Mouse (Mus musculus) limb, embryonic 15.5 days (tissue): ENCODE measurements around the gene Pde3a. TPM values are rescaled to one million over a fixed set of nuclear protein-coding genes. Genes with fewer than 3 reads are reported as not detected.
"Not testable (repeated sequence)": the region's sequence is repeated elsewhere in the genome, so short reads cannot be mapped to it uniquely, and the experiment has no call there.

ENCODE experiments used
- ATAC-seq: fragments of 200-750 bp; cut with Nextera tagmentation; 2 replicates; pipeline ENCODE4 v1.8.0; 2017; ENCODE audit warnings: low read depth, moderate TSS enrichment; ENCODE audit not compliant: insufficient number of reproducible peaks, low FRiP score, low TSS enrichment
- H3K27ac ChIP-seq: fragments of 300-500 bp; sonication (generic); 2 replicates; pipeline ENCODE4 v1.5.1; 2015; ENCODE audit warnings: moderate library complexity, mild to moderate bottlenecking, inconsistent platforms
- H3K27me3 ChIP-seq: fragments of 300-500 bp; sonication (generic); 2 replicates; pipeline ENCODE4 v1.6.1; 2015; ENCODE audit warnings: inconsistent platforms
- H3K36me3 ChIP-seq: fragments of 300-500 bp; sonication (generic); 2 replicates; pipeline ENCODE4 v1.6.1; 2015; ENCODE audit warnings: inconsistent platforms
- H3K4me1 ChIP-seq: fragments of 300-500 bp; sonication (generic); 2 replicates; pipeline ENCODE4 v1.6.1; 2015; ENCODE audit warnings: inconsistent platforms
- H3K4me2 ChIP-seq: fragments of 300-500 bp; sonication (generic); 2 replicates; pipeline ENCODE4 v1.6.1; 2015; ENCODE audit warnings: mild to moderate bottlenecking, inconsistent platforms
- H3K4me3 ChIP-seq: fragments of 300-500 bp; sonication (generic); 2 replicates; pipeline ENCODE4 v1.5.1; 2015; ENCODE audit warnings: mild to moderate bottlenecking, inconsistent platforms
- H3K9ac ChIP-seq: fragments of 300-500 bp; sonication (generic); 2 replicates; pipeline ENCODE4 v1.6.1; 2015; ENCODE audit warnings: inconsistent platforms
- H3K9me3 ChIP-seq: fragments of 300-500 bp; sonication (generic); 2 replicates; pipeline ENCODE4 v1.6.1; 2016; ENCODE audit warnings: inconsistent platforms
- WGBS: fragments of 180-500 bp; shearing (Covaris S2); methylation state at CpG from one replicate; pipeline ENCODE4 v1.1.7; 2015; 5-methylcytosine and 5-hydroxymethylcytosine counted together
- polyA plus RNA-seq: library from polyadenylated mRNA; unstranded; fragments of >200 nt; fragmentation: Nextera tagmentation; extraction: Ambion mirVana; gene quantifications from 2 replicates; pipeline ENCODE4 v1.2.1, GENCODE M21; 2015

Gene Pde3a
- polyA plus RNA-seq, 1 experiment from 2014 or later, result 5.0 TPM

- WGBS, result 48% methylated on average over 2 of the region's 2 CpGs
Observed at GRCm38 (mm10) chr6:141308451-141308850, 59.4 kb downstream of the Pde3a start.

GRCm38 (mm10) chr6:141309872-141310271 is 60.8 kb downstream of the Pde3a start:
- no peak overlapping the region for H3K4me3 ChIP-seq
- 0 out of 2 replicates have a peak, but pooled peaks cover 2% of the 10 kb centered on the region for H3K36me3 ChIP-seq
- 33% methylated on average over 3 of the region's 3 CpGs for WGBS
- no peak for ATAC-seq
- no peaks in the 10 kb centered on the region for H3K9me3 ChIP-seq
- no peaks in the 10 kb centered on the region for H3K27me3 ChIP-seq
- no peak overlapping the region for H3K27ac ChIP-seq
- H3K4me2 ChIP-seq, result no peak overlapping the region
- no peak overlapping the region for H3K9ac ChIP-seq
- H3K4me1 ChIP-seq, result peaks cover 13% of the 10 kb centered on the region; the same call in 1 of the 2 replicates

More at GRCm38 (mm10) chr6:141308451-141308850, 59.4 kb downstream of the Pde3a start:
- no peak overlapping the region for H3K4me3 ChIP-seq
- H3K27me3 ChIP-seq, result no peaks in the 10 kb centered on the region
- peaks cover 14% of the 10 kb centered on the region; the same call in 1 of the 2 replicates for H3K4me1 ChIP-seq
- no peak overlapping the region for H3K9ac ChIP-seq
- no peak overlapping the region for H3K27ac ChIP-seq
- no peak overlapping the region for H3K4me2 ChIP-seq
- no peak for ATAC-seq
- no peaks in the 10 kb centered on the region for H3K36me3 ChIP-seq
- no peaks in the 10 kb centered on the region for H3K9me3 ChIP-seq

- ATAC-seq, result no peak
- no peak overlapping the region for H3K4me2 ChIP-seq
- H3K4me3 ChIP-seq, result no peak overlapping the region
- 46% methylated on average over 6 of the region's 6 CpGs for WGBS
- H3K27me3 ChIP-seq, result no peaks in the 10 kb centered on the region
- peaks cover 9% of the 10 kb centered on the region; the same call in 1 of the 2 replicates for H3K4me1 ChIP-seq
- no peak overlapping the region for H3K27ac ChIP-seq
- H3K9ac ChIP-seq, result no peak overlapping the region
- H3K9me3 ChIP-seq, result no peaks in the 10 kb centered on the region
- 0 out of 2 replicates have a peak, but pooled peaks cover 2% of the 10 kb centered on the region for H3K36me3 ChIP-seq
Observed at GRCm38 (mm10) chr6:141310351-141310750, 61.3 kb downstream of the Pde3a start.

- no peaks in the 10 kb centered on the region for H3K27me3 ChIP-seq
- no peak overlapping the region for H3K4me3 ChIP-seq
- 0 out of 2 replicates have a peak, but pooled peaks cover 7% of the 10 kb centered on the region for H3K4me1 ChIP-seq
- no peak overlapping the region for H3K9ac ChIP-seq
- ATAC-seq, result no peak
- no peaks in the 10 kb centered on the region for H3K9me3 ChIP-seq
- no peak overlapping the region for H3K4me2 ChIP-seq
- H3K27ac ChIP-seq, result no peak overlapping the region
- WGBS, result 54% methylated on average over 6 of the region's 6 CpGs
- H3K36me3 ChIP-seq, result 0 out of 2 replicates have a peak, but pooled peaks cover 2% of the 10 kb centered on the region
Observed at GRCm38 (mm10) chr6:141311615-141312014, 62.5 kb downstream of the Pde3a start.

GRCm38 (mm10) chr6:141313112-141313511 is 64.0 kb downstream of the Pde3a start:
- ATAC-seq, result no peak
- H3K36me3 ChIP-seq, result 0 out of 2 replicates have a peak, but pooled peaks cover 2% of the 10 kb centered on the region
- no peak overlapping the region for H3K4me2 ChIP-seq
- H3K4me3 ChIP-seq, result no peak overlapping the region
- H3K27me3 ChIP-seq, result no peaks in the 10 kb centered on the region
- H3K27ac ChIP-seq, result no peak overlapping the region
- 88% methylated on average over 4 of the region's 4 CpGs for WGBS
- H3K9me3 ChIP-seq, result no peaks in the 10 kb centered on the region
- no peak overlapping the region for H3K9ac ChIP-seq
- H3K4me1 ChIP-seq, result 0 out of 2 replicates have a peak, but pooled peaks cover 7% of the 10 kb centered on the region

GRCm38 (mm10) chr6:141318440-141318839 is 69.4 kb downstream of the Pde3a start:
- Histone ChIP-seq H3K27ac (no peak overlapping the region), H3K9me3 (no peaks in the 10 kb centered on the region), H3K4me2 (no peak overlapping the region), H3K36me3 (0 out of 2 replicates have a peak, but pooled peaks cover 2% of the 10 kb centered on the region), H3K27me3 (no peaks in the 10 kb centered on the region), H3K9ac (no peak overlapping the region), H3K4me3 (no peak overlapping the region), H3K4me1 (no peaks in the 10 kb centered on the region)
- ATAC-seq, result no peak
- 51% methylated on average over 3 of the region's 3 CpGs for WGBS

GRCm38 (mm10) chr6:141321253-141321652 is 72.2 kb downstream of the Pde3a start:
- H3K27ac ChIP-seq, result no peak overlapping the region
- WGBS, result 93% methylated on average over 3 of the region's 3 CpGs
- H3K9me3 ChIP-seq, result no peaks in the 10 kb centered on the region
- H3K9ac ChIP-seq, result no peak overlapping the region
- H3K4me3 ChIP-seq, result no peak overlapping the region
- no peak for ATAC-seq
- H3K27me3 ChIP-seq, result no peaks in the 10 kb centered on the region
- no peaks in the 10 kb centered on the region for H3K36me3 ChIP-seq
- H3K4me2 ChIP-seq, result no peak overlapping the region
- no peaks in the 10 kb centered on the region for H3K4me1 ChIP-seq

- 41% methylated on average over 4 of the region's 4 CpGs for WGBS
- Histone ChIP-seq H3K4me2 (no peak overlapping the region), H3K27ac (no peak overlapping the region), H3K27me3 (no peaks in the 10 kb centered on the region), H3K36me3 (no peaks in the 10 kb centered on the region), H3K4me3 (no peak overlapping the region), H3K9me3 (no peaks in the 10 kb centered on the region), H3K4me1 (no peaks in the 10 kb centered on the region), H3K9ac (no peak overlapping the region)
- ATAC-seq, result no peak
Observed at GRCm38 (mm10) chr6:141322961-141323360, 73.9 kb downstream of the Pde3a start.

- not testable (repeated sequence) for H3K9me3 ChIP-seq, H3K4me1 ChIP-seq, H3K36me3 ChIP-seq, H3K27me3 ChIP-seq, H3K27ac ChIP-seq, H3K9ac ChIP-seq, ATAC-seq, H3K4me2 ChIP-seq, H3K4me3 ChIP-seq
- 93% methylated on average over 2 of the region's 2 CpGs for WGBS
Observed at GRCm38 (mm10) chr6:141327134-141327533, 78.1 kb downstream of the Pde3a start.

GRCm38 (mm10) chr6:141328071-141328470 is 79.0 kb downstream of the Pde3a start:
- ATAC-seq, result no peak

GRCm38 (mm10) chr6:141331464-141331863 is 82.4 kb downstream of the Pde3a start:
- no peaks in the 10 kb centered on the region for H3K27me3 ChIP-seq
- no peak for ATAC-seq
- 41% methylated on average over 2 of the region's 2 CpGs for WGBS
- H3K9me3 ChIP-seq, result no peaks in the 10 kb centered on the region
- H3K36me3 ChIP-seq, result no peaks in the 10 kb centered on the region
- no peaks in the 10 kb centered on the region for H3K4me1 ChIP-seq
- H3K9ac ChIP-seq, result no peak overlapping the region
- H3K27ac ChIP-seq, result no peak overlapping the region
- no peak overlapping the region for H3K4me2 ChIP-seq
- no peak overlapping the region for H3K4me3 ChIP-seq

More at GRCm38 (mm10) chr6:141328071-141328470, 79.0 kb downstream of the Pde3a start:
- H3K27me3 ChIP-seq, result no peaks in the 10 kb centered on the region
- H3K4me2 ChIP-seq, result no peak overlapping the region
- H3K9ac ChIP-seq, result no peak overlapping the region
- 75% methylated on average over 3 of the region's 3 CpGs for WGBS
- H3K4me1 ChIP-seq, result no peaks in the 10 kb centered on the region
- H3K36me3 ChIP-seq, result no peaks in the 10 kb centered on the region
- no peaks in the 10 kb centered on the region for H3K9me3 ChIP-seq
- no peak overlapping the region for H3K27ac ChIP-seq
- H3K4me3 ChIP-seq, result no peak overlapping the region

- ATAC-seq, result no peak
- Histone ChIP-seq H3K4me1 (no peaks in the 10 kb centered on the region), H3K36me3 (no peaks in the 10 kb centered on the region), H3K9me3 (no peaks in the 10 kb centered on the region), H3K27ac (no peak overlapping the region), H3K4me3 (no peak overlapping the region), H3K4me2 (no peak overlapping the region), H3K27me3 (no peaks in the 10 kb centered on the region), H3K9ac (no peak overlapping the region)
- 82% methylated on average over 4 of the region's 4 CpGs for WGBS
Observed at GRCm38 (mm10) chr6:141332613-141333165, 83.6 kb downstream of the Pde3a start.
